Mouse (Mus musculus) stomach, postnatal 0 days (tissue): ENCODE measurements at regions not wholly inside any gene's neighbourhood (a gene's known extent, or its start where the extent isn't known, plus 50 kb on each side); places are given as distances from the start of the nearest gene placed in this dataset.

ENCODE experiments used
- ATAC-seq: fragments of 200-750 bp; cut with Nextera tagmentation; 2 replicates; pipeline ENCODE4 v1.8.0; 2017; ENCODE audit not compliant: low FRiP score, low TSS enrichment
- DNase-seq: peaks from one replicate; pipeline ENCODE4 v3.0.0-alpha.2; 2016; ENCODE audit warnings: low spot score
- H3K27ac ChIP-seq: fragments of 300-500 bp; sonication (generic); replicated peaks from 2 replicates; pipeline ENCODE4 v1.5.1; 2014; ENCODE audit warnings: mild to moderate bottlenecking, control low read depth
- H3K27me3 ChIP-seq: fragments of 300-500 bp; sonication (generic); 2 replicates; pipeline ENCODE4 v1.6.1; 2014; ENCODE audit warnings: low read length; ENCODE audit not compliant: control insufficient read depth, insufficient read depth
- H3K36me3 ChIP-seq: fragments of 300-500 bp; sonication (generic); 2 replicates; pipeline ENCODE4 v1.6.1; 2014; ENCODE audit warnings: low read length, mixed read lengths; ENCODE audit not compliant: control insufficient read depth, insufficient read depth
- H3K4me1 ChIP-seq: fragments of 300-500 bp; sonication (generic); replicated peaks from 2 replicates; pipeline ENCODE4 v1.6.1; 2014; ENCODE audit warnings: antibody characterized with exemption; ENCODE audit not compliant: control insufficient read depth, insufficient read depth
- H3K4me2 ChIP-seq: fragments of 300-500 bp; sonication (generic); replicated peaks from 2 replicates; pipeline ENCODE4 v1.6.1; 2014; ENCODE audit warnings: low read depth, mild to moderate bottlenecking, control low read depth, moderate library complexity
- H3K4me3 ChIP-seq: fragments of 300-500 bp; sonication (generic); 2 replicates; pipeline ENCODE4 v1.5.1; 2014; ENCODE audit warnings: low read depth, low read length, control low read depth
- H3K9ac ChIP-seq: fragments of 300-500 bp; sonication (generic); 2 replicates; pipeline ENCODE4 v1.6.1; 2014; ENCODE audit warnings: mild to moderate bottlenecking, low read length, control low read depth, mixed read lengths
- H3K9me3 ChIP-seq: fragments of 300-500 bp; sonication (generic); 2 replicates; pipeline ENCODE4 v1.6.1; 2016; ENCODE audit warnings: low read length; ENCODE audit not compliant: control insufficient read depth
- CTCF ChIP-seq: IDR thresholded peaks from 2 replicates; pipeline ENCODE4 v1.5.1; 2016; ENCODE audit warnings: antibody characterized with exemption, low read depth, mild to moderate bottlenecking, moderate library complexity
- EP300 ChIP-seq: optimal IDR thresholded peaks from 2 replicates; pipeline ENCODE3; 2016; ENCODE audit warnings: antibody characterized with exemption
- WGBS: fragments of 180-500 bp; shearing (Covaris S2); extraction: QIAGEN DNeasy Blood & Tissue Kit; methylation state at CpG from one replicate; pipeline ENCODE4 v1.1.7; 2014; 5-methylcytosine and 5-hydroxymethylcytosine counted together

DNA sequence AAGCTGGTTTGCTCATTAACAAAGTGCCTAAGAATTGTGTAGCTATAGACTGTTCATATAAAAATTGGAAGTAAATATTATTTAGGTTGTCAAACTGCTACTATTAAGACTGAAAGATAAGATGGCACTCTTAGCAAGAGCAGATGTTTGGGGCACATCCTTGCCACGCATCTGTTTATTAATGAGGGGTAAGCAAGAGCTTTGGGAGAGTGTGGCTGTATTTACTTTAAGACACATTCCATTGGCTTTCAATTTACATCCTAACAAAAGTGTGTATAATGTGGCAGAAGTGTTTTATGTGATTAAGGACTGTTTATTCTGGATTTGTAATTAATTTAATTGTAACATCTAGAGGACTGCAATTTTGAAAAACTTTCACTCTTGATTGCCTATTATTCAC is 336.5 kb upstream of the Meis2 start:
- Histone ChIP-seq H3K27ac (no peak overlapping the region), H3K9me3 (no peaks in the 10 kb centered on the region), H3K4me2 (no peak overlapping the region), H3K36me3 (no peaks in the 10 kb centered on the region), H3K4me1 (no peaks in the 10 kb centered on the region), H3K4me3 (no peak overlapping the region), H3K9ac (no peak overlapping the region), H3K27me3 (no peaks in the 10 kb centered on the region)
- TF ChIP-seq EP300 (no peak), CTCF (no peak)
- ATAC-seq = no peak
- WGBS = 48% methylated on average over 1 of the region's 1 CpGs
- DNase-seq = no peak

DNA sequence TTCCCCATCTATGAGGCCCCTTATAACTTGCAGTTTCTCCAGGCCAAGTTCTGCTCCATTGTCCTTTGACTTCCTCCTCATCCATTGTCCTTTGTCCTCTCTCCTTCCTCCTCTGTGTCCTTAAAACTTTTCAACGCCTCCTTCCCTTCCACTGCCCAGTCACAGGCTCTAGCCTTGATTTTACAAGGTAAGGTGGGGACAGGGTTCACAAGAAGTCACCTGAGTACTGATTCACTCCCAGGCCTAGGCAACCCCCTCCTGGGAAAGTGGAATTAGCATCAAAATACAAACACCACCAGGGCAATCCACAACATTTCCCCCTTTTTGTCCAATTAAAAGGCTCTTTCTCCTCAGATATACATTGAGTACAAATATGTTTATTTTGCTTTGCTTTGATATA is 334.3 kb upstream of the Meis2 start:
- H3K27me3 ChIP-seq = no peaks in the 10 kb centered on the region
- H3K4me2 ChIP-seq = no peak overlapping the region
- H3K9ac ChIP-seq = no peak overlapping the region
- no peak for DNase-seq
- WGBS = 72% methylated on average over 1 of the region's 1 CpGs
- no peak for TF ChIP-seq EP300
- TF ChIP-seq CTCF = no peak
- no peak overlapping the region for H3K4me3 ChIP-seq
- no peaks in the 10 kb centered on the region for H3K4me1 ChIP-seq
- H3K9me3 ChIP-seq = no peaks in the 10 kb centered on the region
- H3K36me3 ChIP-seq = no peaks in the 10 kb centered on the region
- no peak for ATAC-seq
- H3K27ac ChIP-seq = no peak overlapping the region

GRCm38 (mm10) chr2:116368811-116369210 is 303.2 kb upstream of the Meis2 start:
- Histone ChIP-seq H3K9ac (no peak overlapping the region), H3K4me3 (no peak overlapping the region), H3K27ac (no peak overlapping the region), H3K4me1 (no peaks in the 10 kb centered on the region), H3K4me2 (no peak overlapping the region), H3K36me3 (no peaks in the 10 kb centered on the region), H3K9me3 (no peaks in the 10 kb centered on the region), H3K27me3 (no peaks in the 10 kb centered on the region)
- TF ChIP-seq EP300 (no peak), CTCF (no peak)
- ATAC-seq = no peak
- 71% methylated on average over 3 of the region's 3 CpGs for WGBS
- no peak for DNase-seq

DNA sequence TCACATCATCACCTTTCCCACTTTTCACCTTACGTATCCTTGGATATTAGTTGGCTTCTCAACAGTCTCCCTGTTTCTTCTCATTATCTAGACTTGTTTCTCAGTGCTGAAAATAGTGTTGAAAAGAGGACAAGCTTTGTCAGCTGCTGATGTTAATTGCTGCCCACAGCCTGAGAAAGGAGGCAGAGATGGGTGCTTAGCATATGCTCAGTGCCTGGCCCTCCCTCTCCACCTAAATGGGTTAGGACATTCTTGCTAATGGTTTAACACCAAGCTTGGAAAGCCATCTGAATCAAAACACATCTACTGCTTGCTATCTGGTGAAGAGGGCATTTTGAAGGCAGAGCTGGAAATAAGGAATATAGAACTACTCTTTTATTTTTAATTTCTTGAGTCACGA is 298.5 kb upstream of the Meis2 start:
- Histone ChIP-seq H3K27me3 (no peaks in the 10 kb centered on the region), H3K9ac (no peak overlapping the region), H3K36me3 (no peaks in the 10 kb centered on the region), H3K9me3 (no peaks in the 10 kb centered on the region), H3K4me2 (no peak overlapping the region), H3K4me3 (no peak overlapping the region), H3K27ac (no peak overlapping the region), H3K4me1 (no peaks in the 10 kb centered on the region)
- WGBS = 80% methylated on average over 2 of the region's 2 CpGs
- ATAC-seq (no peak), DNase-seq (no peak)
- TF ChIP-seq CTCF (no peak), EP300 (no peak)

DNA sequence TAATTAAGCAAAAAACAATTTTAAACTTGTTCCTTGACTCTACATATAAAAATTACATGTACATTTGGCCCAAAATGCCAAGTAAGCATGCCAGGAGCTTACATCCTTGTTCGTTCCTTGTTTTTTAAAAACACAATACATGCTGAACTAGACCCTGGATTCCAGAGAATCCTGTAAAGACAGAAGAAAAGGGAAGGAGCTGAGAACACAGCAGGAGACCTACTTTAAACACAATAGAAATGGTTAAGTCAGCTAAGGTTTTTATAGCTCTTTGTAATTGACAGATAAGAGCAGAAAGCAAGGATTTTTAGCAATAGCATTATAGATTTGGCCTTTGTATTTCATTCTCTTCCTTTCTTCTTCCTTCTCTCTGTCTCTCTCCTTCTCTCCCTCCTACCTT is 292.5 kb upstream of the Meis2 start:
- DNase-seq = no peak
- TF ChIP-seq EP300 (no peak), CTCF (no peak)
- WGBS = 76% methylated on average over 1 of the region's 1 CpGs
- no peak for ATAC-seq
- Histone ChIP-seq H3K9ac (no peak overlapping the region), H3K27me3 (no peaks in the 10 kb centered on the region), H3K4me3 (no peak overlapping the region), H3K27ac (no peak overlapping the region), H3K4me1 (no peaks in the 10 kb centered on the region), H3K4me2 (no peak overlapping the region), H3K36me3 (no peaks in the 10 kb centered on the region), H3K9me3 (no peaks in the 10 kb centered on the region)

- Histone ChIP-seq H3K36me3 (no peaks in the 10 kb centered on the region), H3K4me2 (no peak overlapping the region), H3K27me3 (no peaks in the 10 kb centered on the region), H3K9ac (no peak overlapping the region), H3K27ac (no peak overlapping the region), H3K4me1 (no peaks in the 10 kb centered on the region), H3K9me3 (no peaks in the 10 kb centered on the region), H3K4me3 (no peak overlapping the region)
- no peak for DNase-seq
- WGBS = 52% methylated on average over 1 of the region's 1 CpGs
- no peak for ATAC-seq
- TF ChIP-seq EP300 (no peak), CTCF (no peak)
Observed at GRCm38 (mm10) chr2:116348530-116348914, 282.9 kb upstream of the Meis2 start.
